Mouse (Mus musculus) CH12.LX (cell line): ENCODE measurements around the gene Mafb.

Experiments
- CHD2 ChIP-seq: IDR thresholded peaks from 2 replicates; pipeline ENCODE4 v1.6.1; 2011; ENCODE audit warnings: low read length, improper control_type of control experiment
- CTCF ChIP-seq, 2 experiments: IDR thresholded peaks in 1 of 2; conservative IDR thresholded peaks in 1 of 2; 2 replicates each; pipeline ENCODE4 v1.5.1; 2011 to 2012; ENCODE audit warnings: low read depth in 2 of 2, low read length in 2 of 2, improper control_type of control experiment in 1 of 2, inconsistent platforms in 1 of 2, mild to moderate bottlenecking in 1 of 2, moderate library complexity in 1 of 2
- GABPA ChIP-seq: IDR thresholded peaks from 2 replicates; pipeline ENCODE4 v1.6.1; 2012; ENCODE audit warnings: low read depth, low read length, improper control_type of control experiment, inconsistent platforms; ENCODE audit not compliant: insufficient replicate concordance
- MXI1 ChIP-seq: IDR thresholded peaks from 2 replicates; pipeline ENCODE4 v1.6.1; 2011; ENCODE audit warnings: mild to moderate bottlenecking, low read depth, low read length, improper control_type of control experiment
- PAX5 ChIP-seq: IDR thresholded peaks from 2 replicates; pipeline ENCODE4 v1.6.1; 2012; ENCODE audit warnings: low read length, inconsistent platforms, mixed read lengths
- POLR2AphosphoS2 ChIP-seq: IDR thresholded peaks from 2 replicates; pipeline ENCODE4 v1.6.1; 2011; ENCODE audit warnings: low read depth, low read length, improper control_type of control experiment
- TBP ChIP-seq: conservative IDR thresholded peaks from 2 replicates; pipeline ENCODE4 v1.6.1; 2011; ENCODE audit warnings: low read depth, low read length, improper control_type of control experiment
- USF1 ChIP-seq: IDR thresholded peaks from 2 replicates; pipeline ENCODE4 v1.6.1; 2014; ENCODE audit warnings: low read depth, mild to moderate bottlenecking, inconsistent platforms, low read length, improper control_type of control experiment
- ZC3H11A ChIP-seq: IDR thresholded peaks from 2 replicates; pipeline ENCODE4 v1.6.1; 2012; ENCODE audit warnings: low read depth, mild to moderate bottlenecking, inconsistent platforms, low read length, improper control_type of control experiment

DNA sequence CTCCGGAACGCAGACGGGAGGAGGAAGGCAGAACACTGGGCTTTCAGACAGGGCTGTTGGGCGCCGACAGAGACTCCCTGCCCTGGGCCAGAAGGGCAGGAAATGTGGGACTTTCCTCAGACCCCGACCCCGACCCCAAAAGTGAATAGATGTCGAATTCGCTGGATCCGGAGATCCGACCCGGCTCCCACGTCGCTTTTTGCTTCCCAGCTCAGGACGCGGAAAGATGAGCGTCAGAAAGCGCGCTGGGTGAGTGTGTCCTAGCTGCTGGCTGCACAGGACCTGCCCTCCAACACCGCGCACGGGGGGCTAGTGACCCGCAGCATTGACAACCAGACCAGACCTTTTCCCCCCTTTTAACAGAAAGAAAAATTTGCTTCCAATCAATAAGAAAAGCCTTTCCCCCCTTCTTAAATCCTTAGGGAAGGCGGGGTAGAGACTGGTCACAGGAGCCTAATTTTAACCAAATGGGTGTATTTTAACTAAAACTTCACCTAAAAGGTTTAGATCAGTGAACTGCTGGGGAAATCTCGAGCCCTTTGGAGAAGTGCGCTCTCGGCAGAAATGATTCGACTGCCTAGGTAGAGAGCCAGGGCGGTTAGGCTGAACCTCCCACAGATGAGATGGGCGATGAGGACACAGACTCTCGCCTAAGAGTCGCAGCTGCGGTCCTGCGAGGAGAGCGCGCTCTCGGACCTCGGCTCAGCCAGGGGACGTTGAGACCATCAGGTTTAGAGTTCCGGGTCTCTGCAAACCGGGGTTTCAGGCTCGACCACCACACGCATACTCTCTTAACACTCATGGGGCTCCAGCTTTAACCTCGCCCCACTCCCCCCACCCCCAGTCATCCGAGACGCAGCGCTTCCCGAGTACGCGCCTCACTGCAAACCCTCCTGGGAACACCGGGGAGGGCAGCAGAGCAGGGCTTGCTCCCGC, 1.8 kb upstream of the Mafb start:
- no peak for TF ChIP-seq GABPA
- TF ChIP-seq CHD2, result no peak
- no peak for TF ChIP-seq TBP
- TF ChIP-seq USF1, result no peak
- no peak for TF ChIP-seq CTCF (conservative IDR thresholded peaks at IDR 0.05 in 1 of 2, IDR thresholded peaks at IDR 0.05 in 1 of 2; ENCODE audit: low read depth in 2 of 2, low read length in 2 of 2)
- no peak for TF ChIP-seq MXI1
- no peak for TF ChIP-seq PAX5
- TF ChIP-seq POLR2AphosphoS2, result no peak
- no peak for TF ChIP-seq ZC3H11A
